ENCODE assay signal across 9 mouse cellular contexts in the genomic region with DNA sequence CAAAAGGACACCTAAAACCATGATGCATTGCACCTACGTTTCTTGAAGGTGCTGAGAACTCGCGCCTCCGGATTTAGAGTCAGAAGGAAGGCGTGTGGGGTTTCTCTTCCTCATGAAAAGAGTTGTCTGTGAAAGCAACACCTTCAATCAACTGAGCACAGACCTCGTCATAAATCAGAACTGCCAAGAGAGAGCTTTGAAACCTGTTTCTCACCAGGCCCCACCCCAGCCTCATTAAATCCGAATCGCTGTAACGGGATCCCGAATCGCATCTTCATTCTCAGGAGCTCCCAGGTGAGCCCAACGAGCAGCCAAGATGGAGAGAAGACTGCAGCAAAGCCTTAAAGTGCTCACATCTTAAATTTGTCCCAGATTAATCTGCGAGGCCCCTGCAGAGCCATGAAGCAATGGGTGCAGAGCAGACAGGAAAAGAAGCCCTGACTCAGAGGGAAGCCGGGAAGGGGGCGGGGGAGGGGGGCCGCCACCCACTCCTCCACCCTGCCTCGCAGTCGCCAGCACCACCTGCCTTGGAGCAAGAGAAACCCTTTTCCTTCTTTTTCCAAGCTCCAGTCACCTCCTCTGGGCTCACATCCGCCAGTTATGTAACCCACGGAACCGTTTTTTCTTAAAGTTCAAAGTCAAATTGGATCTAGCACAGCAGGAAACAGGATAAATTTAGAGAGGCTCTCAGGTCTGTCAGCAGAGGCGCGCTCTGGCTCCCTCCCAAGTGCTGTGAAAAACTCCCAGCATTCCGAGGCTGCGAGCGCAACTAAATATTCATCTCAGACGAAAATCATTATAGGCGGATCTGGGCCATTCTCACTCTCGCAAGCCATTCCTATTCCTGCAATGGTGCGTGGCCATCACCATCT. TPM values are rescaled to one million over a fixed set of nuclear protein-coding genes. Genes with fewer than 3 reads are reported as not detected.
DNase-seq lines count a peak whose midpoint lies in the region; ATAC-seq lines count a peak whose summit lies in the region.
"Had no signal": no experiment of that assay in that cellular context is flagged by ENCODE, and none has a peak within 500 bp of the region (broad histone marks: within the 10 kb centered on the region; RNA-seq: fewer than 3 reads in every experiment).

No protein-coding gene starts in this region.

- no peak overlapping the region for H3K27ac ChIP-seq in intestine, embryonic 16.5 days (ENCODE audit: low read length)

- H3K4me1 ChIP-seq in intestine, embryonic 16.5 days (ENCODE audit: control insufficient read depth, insufficient read depth, low read length): peaks cover 15% of the 10 kb centered on the region

- intact Hi-C loops in gastrocnemius, postnatal 36 days (cut with DNase I): loop anchor here (10.0 kb wide), 1 partner anchor 887 kb away; the partner anchor contains the start of gene 1700001L19Rik

- H3K4me3 ChIP-seq in intestine, embryonic 16.5 days (ENCODE audit: low read length): peak overlapping the region; percentile 36

- no peaks in the 10 kb centered on the region for H3K36me3 ChIP-seq in intestine, embryonic 16.5 days (ENCODE audit: control insufficient read depth, insufficient read depth, low read length)
- H3K36me3 ChIP-seq: G1E had no signal

- DNase-seq in adrenal gland, postnatal 10 days: peak; percentile 79
- DNase-seq in embryo, embryonic 11 days: peak; percentile 49
- peak; percentile 30 to 42 for DNase-seq in gastrocnemius, postnatal 36 days
- peak; percentile 67 to 94 for DNase-seq in left cerebral cortex, adult 8-10 months (ENCODE audit: low spot score in 2 of 2)
- DNase-seq in lung, postnatal 36 days: peak; percentile 74
- peak; percentile 61 for DNase-seq in skeletal muscle tissue, adult 2 months (ENCODE audit: low read depth, low spot score)
- no peak for DNase-seq in thymus, postnatal 36 days

- peaks cover 28% of the 10 kb centered on the region for H3K27me3 ChIP-seq in intestine, embryonic 16.5 days (replicated peaks; ENCODE audit: control insufficient read depth, insufficient read depth, low read length)

- whole genome bisulfite sequencing in intestine, embryonic 16.5 days: 3% methylated on average over 30 of the region's 30 CpGs

- H3K9ac ChIP-seq in intestine, embryonic 16.5 days (ENCODE audit: low read depth, low read length): no peak overlapping the region

- no peaks in the 10 kb centered on the region for H3K9me3 ChIP-seq in intestine, embryonic 16.5 days (ENCODE audit: control insufficient read depth, low read length)
- H3K9me3 ChIP-seq: G1E had no signal

- peak overlapping the region; percentile 57 for H3K4me2 ChIP-seq in intestine, embryonic 16.5 days (ENCODE audit: low read depth, low read length)

- peak; percentile 57; the same call in 1 of the 2 replicates for ATAC-seq in intestine, embryonic 16.5 days

RNA-seq across cellular contexts. Expression of gene Nsun2, which starts 51.7 kb away (rescaled TPM):
- total RNA-seq in adrenal gland, postnatal 10 days (2021): 10 to 100 TPM; 68.5 to 81.1 TPM
- total RNA-seq in gastrocnemius, postnatal 36 days (2021): 10 to 100 TPM; 40.7 to 41.0 TPM
- 101 and 115 TPM in 2 replicates for polyA plus RNA-seq in intestine, embryonic 16.5 days (2015; fragmentation: Nextera tagmentation; extraction: Ambion mirVana)
- 10 to 100 TPM; 73.7 to 94.6 (median 86.7) TPM for total RNA-seq in left cerebral cortex, adult 8-10 months (2022)

RNA-seq across cellular contexts. Expression of gene Tent4a, which starts 52.5 kb away (rescaled TPM):
- 10 to 100 TPM; 18.6 to 19.1 TPM for total RNA-seq in adrenal gland, postnatal 10 days (2021)
- 1 to 10 TPM; 5.3 to 6.5 TPM for total RNA-seq in gastrocnemius, postnatal 36 days (2021)
- 2.7 and 3.7 TPM in 2 replicates for polyA plus RNA-seq in intestine, embryonic 16.5 days (2015; fragmentation: Nextera tagmentation; extraction: Ambion mirVana)
- 10 to 100 TPM; 40.9 to 45.1 (median 44.2) TPM for total RNA-seq in left cerebral cortex, adult 8-10 months (2022)

Comparison
In these comparisons a context has a peak if more than half of its experiments do, and no peak if none do; other contexts are left out.
1. DNase-seq: peak in adrenal gland, postnatal 10 days (single experiment), embryo, embryonic 11 days (single experiment), gastrocnemius, postnatal 36 days (2 of 2), left cerebral cortex, adult 8-10 months (2 of 2), lung, postnatal 36 days (single experiment) and skeletal muscle tissue, adult 2 months (single experiment); none in thymus, postnatal 36 days (0 of 2).